Mouse (Mus musculus) T-helper 2 cell (primary cell): ENCODE measurements around the gene Gm4353.
"Not testable (repeated sequence)": the region's sequence is repeated elsewhere in the genome, so short reads cannot be mapped to it uniquely, and the experiment has no call there.

Source experiments
- in situ Hi-C: fragments of 300-600 bp; cut with MboI, MseI; formaldehyde crosslinking; loops from one replicate; pipeline ENCODE4 v1.15.1; 2025; ENCODE audit warnings: high pct_unique_total_duplicates

Gene Gm4353

GRCm38 (mm10) chr7:116084366-116084765, at the start of gene Gm4353:
Gm4353 (minus strand) TSS chr7:116084635.
- in situ Hi-C loops: not testable (repeated sequence)

GRCm38 (mm10) chr7:116132078-116132477, 47.6 kb upstream of the Gm4353 start:
- in situ Hi-C loops: no loop called here

GRCm38 (mm10) chr7:116131390-116131789, 47.0 kb upstream of the Gm4353 start:
- in situ Hi-C loops: no loop called here

- in situ Hi-C loops: no loop called here
Observed at GRCm38 (mm10) chr7:116129374-116129773, 44.9 kb upstream of the Gm4353 start.

DNA sequence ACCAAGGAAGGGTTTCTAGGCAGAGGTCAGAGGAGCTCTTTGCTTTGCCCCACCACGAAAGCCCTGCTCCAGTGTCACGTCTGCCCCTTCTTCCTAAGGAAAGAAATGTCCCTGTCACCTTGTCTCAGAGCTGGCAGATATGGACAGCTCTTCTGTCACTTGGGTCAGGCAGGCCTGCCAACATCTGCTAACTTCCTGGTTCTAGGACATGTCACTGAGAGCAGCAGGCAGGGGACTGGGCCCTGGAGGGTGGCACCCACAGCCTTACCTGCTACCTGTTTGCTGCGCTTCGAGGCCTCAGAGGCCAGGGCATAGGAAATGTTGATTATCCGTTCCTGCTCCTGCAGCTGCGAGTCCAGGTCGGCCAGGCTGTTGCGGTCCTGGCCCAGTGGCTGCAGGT, 43.9 kb upstream of the Gm4353 start:
- in situ Hi-C loops: no loop called here

GRCm38 (mm10) chr7:116127052-116127451, 42.6 kb upstream of the Gm4353 start:
- in situ Hi-C loops: no loop called here

- in situ Hi-C loops: no loop called here
Observed at GRCm38 (mm10) chr7:116125671-116126070, 41.2 kb upstream of the Gm4353 start.

GRCm38 (mm10) chr7:116124057-116124456, 39.6 kb upstream of the Gm4353 start:
- in situ Hi-C loops: no loop called here

DNA sequence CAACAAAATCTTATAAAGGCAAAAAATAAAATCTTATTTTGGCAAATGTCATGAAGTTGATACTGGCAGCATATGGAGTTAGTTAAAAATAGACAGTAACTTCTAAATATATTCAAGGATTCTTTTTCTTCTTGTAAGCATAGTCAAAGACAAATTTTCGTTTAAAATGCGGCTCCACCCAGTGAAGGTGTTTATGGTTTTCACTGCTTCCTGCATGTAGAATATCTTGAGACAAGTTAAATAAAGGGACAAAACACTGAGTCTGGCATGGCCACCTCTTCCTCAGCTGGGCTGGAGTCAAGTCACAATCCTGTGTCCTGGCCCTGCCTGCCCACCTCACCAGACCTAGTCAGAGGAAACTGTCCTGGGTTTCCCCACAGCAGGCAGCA, 39.2 kb upstream of the Gm4353 start:
- in situ Hi-C loops: no loop called here

- in situ Hi-C loops: no loop called here
Observed at GRCm38 (mm10) chr7:116122981-116123596, 38.7 kb upstream of the Gm4353 start.

GRCm38 (mm10) chr7:116121202-116121601, 36.8 kb upstream of the Gm4353 start:
- in situ Hi-C loops: no loop called here

GRCm38 (mm10) chr7:116120737-116121136, 36.3 kb upstream of the Gm4353 start:
- in situ Hi-C loops: no loop called here

DNA sequence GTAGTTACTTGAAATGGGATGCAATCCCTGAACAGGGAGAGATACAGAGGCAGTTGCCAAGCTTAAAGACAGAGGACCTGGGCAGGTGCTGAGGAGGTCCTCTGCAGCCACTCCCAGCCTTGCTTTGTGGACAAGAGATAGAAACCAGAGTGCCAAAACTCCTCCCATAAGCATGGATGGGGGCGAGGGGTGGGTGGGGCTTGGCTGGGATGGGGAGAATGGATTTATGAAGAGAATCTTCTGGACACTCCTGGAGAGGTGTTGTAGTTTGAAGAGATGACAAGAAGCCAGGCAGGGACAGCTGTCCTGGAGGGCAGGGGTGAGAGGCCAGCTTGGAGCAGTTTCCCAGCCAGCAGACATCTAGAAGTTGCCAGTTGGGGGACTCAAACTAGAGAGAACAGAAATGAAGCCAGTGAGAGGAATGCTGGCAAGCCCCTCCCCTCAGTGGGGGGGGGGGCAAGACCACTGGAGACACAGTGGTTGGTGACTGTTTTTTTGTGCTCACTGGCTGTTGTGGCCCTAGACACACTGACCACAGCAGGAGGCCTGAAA, 34.9 kb upstream of the Gm4353 start:
- in situ Hi-C loops: no loop called here

- in situ Hi-C loops: no loop called here
Observed at GRCm38 (mm10) chr7:116115991-116116390, 31.6 kb upstream of the Gm4353 start.

DNA sequence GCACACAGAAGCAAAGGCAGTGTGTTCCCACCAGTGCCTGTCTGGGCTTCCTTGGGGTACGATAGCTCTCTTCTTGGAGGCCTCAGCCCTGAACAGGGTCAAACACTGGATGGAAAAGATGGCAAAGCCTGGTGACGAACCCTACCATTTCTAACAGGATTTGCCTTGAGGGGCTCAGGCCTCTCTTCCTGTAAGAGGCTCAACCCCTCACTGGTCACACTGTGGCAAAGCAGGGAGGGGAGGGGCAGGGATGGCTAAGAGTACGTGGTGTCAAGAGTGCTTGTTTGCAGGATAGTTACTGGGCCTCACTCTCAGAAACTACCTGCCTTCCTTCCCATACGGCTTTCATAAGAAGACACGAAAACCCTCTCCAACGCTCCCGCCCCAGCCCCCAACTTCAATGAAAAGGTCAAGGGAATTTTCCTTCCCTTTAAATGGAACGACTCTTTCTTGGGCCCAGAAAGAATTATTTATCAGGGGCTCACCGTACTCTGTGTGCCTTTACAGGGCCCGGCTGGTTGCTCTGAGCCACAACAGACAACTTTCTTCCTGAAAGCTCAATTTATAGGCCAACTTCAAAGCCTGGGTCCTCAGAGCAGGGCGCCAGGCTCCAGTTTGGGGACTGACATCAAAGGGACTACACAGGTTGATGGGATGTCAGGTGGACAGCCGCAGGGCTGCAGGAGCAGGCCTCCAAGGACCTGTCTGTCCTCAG, 30.9 kb upstream of the Gm4353 start:
- in situ Hi-C loops: no loop called here

DNA sequence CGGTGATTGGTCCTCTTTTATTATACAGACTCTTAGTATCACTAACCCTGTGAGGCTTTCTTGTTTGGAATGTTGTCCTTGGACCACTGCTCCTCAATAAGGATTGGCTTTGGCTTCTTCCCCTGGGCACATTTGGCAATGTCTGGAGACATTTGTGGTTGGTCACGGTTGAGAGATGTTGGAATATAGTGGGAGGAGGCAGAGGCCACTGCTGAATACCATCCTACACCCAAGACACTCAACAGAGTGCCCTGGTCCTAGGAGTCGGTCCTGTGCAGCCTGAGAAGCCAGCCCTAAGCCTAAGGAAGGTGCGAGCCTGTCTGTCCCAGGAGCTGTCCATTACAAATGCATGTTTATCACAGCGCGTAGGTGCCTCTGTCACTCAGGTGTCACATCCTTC, 27.1 kb upstream of the Gm4353 start:
- in situ Hi-C loops: no loop called here

DNA sequence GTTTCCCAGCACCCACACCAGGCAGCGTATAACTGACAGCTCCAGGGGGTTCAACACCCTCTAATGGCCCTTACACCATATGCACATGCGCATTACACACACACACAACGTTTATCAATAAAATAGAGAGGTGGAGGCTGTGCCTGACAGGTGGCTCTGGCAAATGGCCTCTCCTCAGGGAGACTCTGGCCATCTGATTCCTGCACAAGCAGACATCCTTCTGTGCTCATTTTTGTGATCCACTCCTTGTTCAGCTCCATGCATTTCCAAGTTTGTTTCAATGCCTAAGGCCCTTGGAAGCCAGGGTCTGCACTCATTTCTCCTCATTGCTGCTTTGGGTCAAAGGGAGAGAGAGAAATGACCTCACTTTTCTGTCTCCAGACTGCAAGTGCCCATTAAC, 26.2 kb upstream of the Gm4353 start:
- in situ Hi-C loops: no loop called here

DNA sequence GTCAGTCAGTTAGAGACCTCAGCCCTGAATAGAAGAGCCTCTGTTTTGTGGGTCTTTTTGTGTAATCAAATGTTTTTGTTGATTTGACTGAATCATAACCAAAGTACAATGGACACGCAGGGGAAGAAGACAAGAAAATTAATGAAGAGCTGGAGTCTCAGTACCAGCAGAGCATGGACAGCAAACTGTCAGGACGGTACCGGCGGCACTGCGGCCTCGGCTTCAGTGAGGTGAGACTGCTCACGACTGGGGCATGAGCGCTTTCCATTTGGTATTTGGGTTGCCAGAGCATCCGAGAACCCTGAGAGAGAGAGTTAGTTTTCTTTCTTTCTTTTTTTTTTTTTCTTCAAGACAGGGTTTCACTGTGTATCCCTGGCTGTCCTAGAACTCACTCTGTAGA, 18.7 kb upstream of the Gm4353 start:
- in situ Hi-C loops: no loop called here

GRCm38 (mm10) chr7:116099952-116100528, 15.6 kb upstream of the Gm4353 start:
- in situ Hi-C loops: no loop called here

GRCm38 (mm10) chr7:116093466-116093850, 9.0 kb upstream of the Gm4353 start:
- in situ Hi-C loops: no loop called here

DNA sequence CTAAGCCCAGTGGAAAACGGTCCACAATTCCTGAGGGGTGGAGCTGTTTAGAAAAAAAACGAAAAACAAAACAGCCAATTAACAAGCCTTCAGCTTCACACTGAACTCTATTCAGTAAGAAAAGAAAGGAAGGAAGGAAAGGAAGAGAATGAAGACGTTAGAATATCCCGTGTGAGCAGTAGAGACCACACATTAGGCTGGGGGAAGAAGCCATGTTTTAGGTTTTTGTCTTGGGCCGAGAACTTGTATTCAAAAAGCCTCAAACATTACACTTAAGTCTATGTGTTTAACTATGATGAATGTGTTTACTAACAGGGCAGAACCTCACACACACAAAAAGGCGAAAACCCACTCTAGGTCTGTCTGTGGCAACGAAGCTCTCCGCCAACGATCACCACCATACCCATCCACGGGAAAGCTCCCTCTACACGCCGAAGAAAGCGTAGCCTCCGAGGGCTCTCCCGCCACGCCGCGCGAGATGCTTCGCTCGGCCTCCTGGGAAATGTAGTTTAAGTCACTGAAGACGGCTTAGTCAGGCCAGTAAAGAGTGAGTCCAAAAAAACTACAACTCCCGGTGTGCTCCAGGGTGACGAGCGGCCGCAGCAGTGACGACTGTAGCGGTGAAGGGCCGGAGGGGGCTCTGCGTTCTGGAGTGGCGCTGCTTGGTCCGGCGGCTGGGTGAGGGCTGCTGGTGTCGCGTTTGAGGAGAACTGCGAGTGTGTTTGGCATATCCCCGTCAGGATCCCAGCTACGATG, 8.5 kb upstream of the Gm4353 start:
- in situ Hi-C loops: no loop called here

DNA sequence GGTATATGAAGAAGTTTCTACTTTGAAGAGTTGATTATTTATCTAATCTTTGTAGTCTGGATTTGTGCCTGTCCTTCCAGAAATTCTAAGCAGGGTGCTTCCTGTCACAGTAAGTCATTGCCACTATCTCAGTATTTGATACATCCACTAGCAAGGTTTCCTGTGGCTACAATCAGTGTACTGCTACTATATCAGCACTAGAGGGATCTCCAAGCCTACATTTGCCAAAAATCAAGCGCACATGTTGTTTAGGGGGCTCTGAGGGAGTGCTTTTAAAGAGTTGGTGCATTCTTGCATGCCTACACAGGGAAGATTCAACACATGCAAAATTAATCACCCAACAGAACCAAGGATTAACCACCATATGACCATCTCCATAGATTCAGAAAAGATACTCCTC, 23.7 kb downstream of the Gm4353 start:
- in situ Hi-C loops: no loop called here
